Comparison of ENCODE assay signal across 18 mouse cellular contexts in the genomic region with DNA sequence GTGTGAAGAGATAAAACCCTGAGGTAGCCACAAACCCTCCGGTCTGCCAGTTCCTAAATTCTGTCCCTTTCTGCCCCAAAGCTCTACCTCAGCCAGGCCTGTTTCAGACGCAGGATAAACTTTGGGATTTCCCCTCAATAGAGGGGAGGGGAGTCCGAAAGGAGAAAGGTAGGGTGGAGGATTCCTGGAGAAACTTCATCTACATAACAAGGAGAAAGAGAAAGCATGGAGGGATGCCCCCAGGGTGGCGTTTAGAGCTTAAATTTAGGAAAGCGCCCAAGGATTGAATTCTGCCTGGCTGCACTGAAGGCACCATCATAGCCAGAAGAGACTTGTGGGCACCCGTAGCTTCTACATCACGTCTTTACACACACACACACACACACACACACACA.
A peak's percentile ranks its signal among the peaks of the same experiment; 100 is the strongest.
DNase-seq lines count a peak whose midpoint lies in the region; ATAC-seq lines count a peak whose summit lies in the region.
"Had no signal": no experiment of that assay in that cellular context is flagged by ENCODE, and none has a peak within 500 bp of the region (broad histone marks: within the 10 kb centered on the region; RNA-seq: fewer than 3 reads in every experiment).

No protein-coding gene starts in this region.

- H3K4me3 ChIP-seq in heart, embryonic 14.5 days (ENCODE audit: control insufficient read depth in 1 of 2, insufficient read depth in 1 of 2, low read depth in 1 of 2, low read length in 2 of 2), result no peak overlapping the region
- H3K4me3 ChIP-seq in neural tube, embryonic 12.5 days, result no peak overlapping the region
- H3K4me3 ChIP-seq in embryonic facial prominence, embryonic 15.5 days (replicated peaks), result no peak overlapping the region
- H3K4me3 ChIP-seq in neural tube, embryonic 15.5 days (replicated peaks), result no peak overlapping the region
- H3K4me3 ChIP-seq: heart, adult 2 months; layer of hippocampus, adult 2 months; liver, embryonic 15.5 days had no signal

- peaks cover 6 to 9% of the 10 kb centered on the region in 2 experiments for H3K4me1 ChIP-seq in heart, embryonic 14.5 days (ENCODE audit: control insufficient read depth in 2 of 2, insufficient read depth in 2 of 2, low read length in 2 of 2)
- H3K4me1 ChIP-seq in neural tube, embryonic 12.5 days, result peaks cover 16% of the 10 kb centered on the region
- H3K4me1 ChIP-seq in embryonic facial prominence, embryonic 15.5 days, result peaks cover 24% of the 10 kb centered on the region
- H3K4me1 ChIP-seq in neural tube, embryonic 15.5 days, result peaks cover 15% of the 10 kb centered on the region

- H3K9ac ChIP-seq in heart, embryonic 14.5 days (ENCODE audit: low read length), result no peak overlapping the region
- no peak overlapping the region for H3K9ac ChIP-seq in neural tube, embryonic 12.5 days
- H3K9ac ChIP-seq in embryonic facial prominence, embryonic 15.5 days, result no peak overlapping the region
- H3K9ac ChIP-seq in neural tube, embryonic 15.5 days (replicated peaks), result no peak overlapping the region
- H3K9ac ChIP-seq: liver, embryonic 15.5 days had no signal

- intact Hi-C loops in heart, postnatal 14 days (cut with DNase I), result no loop called here

- 48% methylated on average over 7 of the region's 7 CpGs for WGBS in heart, embryonic 14.5 days
- WGBS in neural tube, embryonic 12.5 days, result 26% methylated on average over 7 of the region's 7 CpGs
- 33% methylated on average over 7 of the region's 7 CpGs for WGBS in embryonic facial prominence, embryonic 15.5 days
- 23% methylated on average over 7 of the region's 7 CpGs for WGBS in neural tube, embryonic 15.5 days

- H3K27ac ChIP-seq in heart, embryonic 14.5 days (replicated peaks in 1 of 2; ENCODE audit: control insufficient read depth in 1 of 2, insufficient read depth in 1 of 2, low read depth in 2 of 2, low read length in 2 of 2), result no peak overlapping the region
- no peak overlapping the region for H3K27ac ChIP-seq in neural tube, embryonic 12.5 days
- peak overlapping the region; percentile 7; the same call in 1 of the 2 replicates for H3K27ac ChIP-seq in embryonic facial prominence, embryonic 15.5 days (replicated peaks)
- H3K27ac ChIP-seq in neural tube, embryonic 15.5 days (replicated peaks), result no peak overlapping the region
- H3K27ac ChIP-seq: heart, adult 2 months; kidney, postnatal 0 days; layer of hippocampus, adult 2 months; liver, embryonic 15.5 days had no signal

- peaks cover 17% of the 10 kb centered on the region for H3K27me3 ChIP-seq in heart, embryonic 14.5 days (ENCODE audit: control insufficient read depth, insufficient read depth, low read length)
- H3K27me3 ChIP-seq in neural tube, embryonic 12.5 days (replicated peaks), result peaks cover 31% of the 10 kb centered on the region
- 0 out of 2 replicates have a peak, but pooled peaks cover 10% of the 10 kb centered on the region for H3K27me3 ChIP-seq in embryonic facial prominence, embryonic 15.5 days
- H3K27me3 ChIP-seq in neural tube, embryonic 15.5 days (replicated peaks), result peaks cover 19% of the 10 kb centered on the region

- H3K36me3 ChIP-seq in heart, embryonic 14.5 days (ENCODE audit: control insufficient read depth, insufficient read depth, low read length), result no peaks in the 10 kb centered on the region
- no peaks in the 10 kb centered on the region for H3K36me3 ChIP-seq in neural tube, embryonic 12.5 days
- no peaks in the 10 kb centered on the region for H3K36me3 ChIP-seq in embryonic facial prominence, embryonic 15.5 days
- no peaks in the 10 kb centered on the region for H3K36me3 ChIP-seq in neural tube, embryonic 15.5 days
- H3K36me3 ChIP-seq: liver, embryonic 15.5 days had no signal

- no peak for DNase-seq in heart, postnatal 14 days
- DNase-seq in neural tube, embryonic 10.5 days (ENCODE audit: extremely low spot score, low spot score), result no peak
- no peak for DNase-seq in thymus, adult 18-20 months
- DNase-seq in urinary bladder, postnatal 14 days (ENCODE audit: low spot score), result no peak
- DNase-seq: cerebellum, adult 11-12 months; cerebellum, postnatal 36 days; heart, adult 2 months; kidney, adult 11 months; lung, postnatal 14 days; thymus, postnatal 36 days had no signal

- H3K4me2 ChIP-seq in heart, embryonic 14.5 days (ENCODE audit: low read length), result peak overlapping the region; percentile 34
- H3K4me2 ChIP-seq in neural tube, embryonic 12.5 days (replicated peaks), result peak overlapping the region; percentile 3; the same call in 1 of the 2 replicates
- 0 out of 2 replicates have a peak overlapping the region, but pooled peaks have one; percentile 21 for H3K4me2 ChIP-seq in embryonic facial prominence, embryonic 15.5 days (replicated peaks)
- peak overlapping the region; percentile 15; the same call in 1 of the 2 replicates for H3K4me2 ChIP-seq in neural tube, embryonic 15.5 days
- H3K4me2 ChIP-seq: liver, embryonic 15.5 days had no signal

- peaks cover 3% of the 10 kb centered on the region; the same call in 1 of the 2 replicates for H3K9me3 ChIP-seq in heart, embryonic 14.5 days (ENCODE audit: control insufficient read depth, low read length)
- no peaks in the 10 kb centered on the region for H3K9me3 ChIP-seq in neural tube, embryonic 12.5 days
- H3K9me3 ChIP-seq in embryonic facial prominence, embryonic 15.5 days (replicated peaks), result no peaks in the 10 kb centered on the region
- H3K9me3 ChIP-seq in neural tube, embryonic 15.5 days (replicated peaks), result no peaks in the 10 kb centered on the region
- H3K9me3 ChIP-seq: liver, embryonic 15.5 days had no signal

- no peak for ATAC-seq in heart, embryonic 14.5 days (ENCODE audit: insufficient number of reproducible peaks, insufficient read depth, low FRiP score, low read depth)
- ATAC-seq in neural tube, embryonic 12.5 days (ENCODE audit: low FRiP score, low read depth), result no peak
- no peak for ATAC-seq in embryonic facial prominence, embryonic 15.5 days (ENCODE audit: insufficient number of reproducible peaks, low FRiP score, low TSS enrichment, low read depth)
- no peak for ATAC-seq in neural tube, embryonic 15.5 days (ENCODE audit: low FRiP score)
- ATAC-seq: activated CD4-positive, CD25-positive, alpha-beta regulatory T cell, adult 4 months had no signal
